Mouse (Mus musculus) gastrocnemius, adult 18-20 months (tissue): Measurements from ENCODE around the gene Cpe. TPM values are rescaled to one million over a fixed set of nuclear protein-coding genes. Genes with fewer than 3 reads are reported as not detected.
A peak's percentile ranks its signal among the peaks of the same experiment; 100 is the strongest.

Source experiments
- DNase-seq: peaks from one replicate; pipeline ENCODE4 v3.0.0; 2021; ENCODE audit warnings: low spot score
- total RNA-seq, 2 experiments: library from RNA; stranded (reverse); gene quantifications; 2 replicates each; pipeline ENCODE4 v1.2.3; 2021

Gene Cpe
- total RNA-seq, 2 experiments from 2014 or later = 215 to 272 TPM

DNA sequence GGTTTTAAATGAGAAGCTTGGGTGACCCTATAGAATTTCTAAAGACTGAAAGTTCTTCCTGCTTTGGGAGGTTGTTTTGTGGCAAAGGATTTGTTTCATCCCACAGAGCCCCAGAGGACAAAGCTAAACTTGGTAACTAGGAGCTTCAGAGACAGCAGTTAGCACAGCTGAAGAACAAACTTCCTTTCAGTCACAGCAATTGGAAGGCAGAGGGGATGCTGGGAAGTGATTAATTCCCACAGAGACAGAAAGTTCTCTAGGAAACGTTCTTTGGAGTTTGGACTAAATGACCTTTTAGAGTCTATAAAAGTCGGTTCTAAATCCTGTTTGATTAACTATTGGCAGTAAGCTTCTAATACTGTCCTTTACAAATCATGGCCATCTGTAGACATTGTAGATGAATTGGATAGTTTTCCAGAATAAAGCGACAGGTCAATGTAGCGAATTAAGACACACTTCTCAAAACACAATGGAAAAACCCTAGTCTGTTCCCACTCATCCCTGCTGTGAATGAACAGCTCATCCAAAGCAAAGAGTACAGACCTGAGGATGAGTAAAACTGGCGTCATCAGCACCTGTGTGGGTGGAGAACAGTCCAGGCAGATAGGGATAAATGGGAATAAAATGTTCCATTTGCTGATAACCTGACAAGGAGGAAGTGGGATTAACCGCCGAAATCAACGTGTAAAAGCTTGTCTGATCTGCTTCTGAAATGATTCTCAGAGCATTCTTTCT is 58.6 kb downstream of the Cpe start:
- DNase-seq = no peak

DNA sequence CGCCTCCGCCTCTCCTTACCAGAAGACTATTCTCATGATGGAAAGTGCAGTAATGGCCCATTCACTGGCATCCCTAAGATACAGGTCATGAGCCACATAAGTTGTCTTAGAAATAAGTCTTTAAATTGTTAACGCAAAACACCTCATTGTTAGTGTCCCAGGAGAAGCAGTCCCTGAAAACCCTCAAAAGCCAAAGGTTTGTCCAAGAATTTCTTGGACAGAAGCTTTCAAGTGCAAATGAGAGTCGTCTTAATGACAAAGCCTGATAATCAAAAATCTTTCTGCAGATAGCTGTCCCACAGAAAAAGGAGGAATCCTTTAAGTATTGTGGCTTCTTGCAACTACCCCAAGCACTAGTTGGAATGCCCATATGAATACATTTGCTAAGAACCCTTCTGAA is 60.7 kb downstream of the Cpe start:
- no peak for DNase-seq

DNA sequence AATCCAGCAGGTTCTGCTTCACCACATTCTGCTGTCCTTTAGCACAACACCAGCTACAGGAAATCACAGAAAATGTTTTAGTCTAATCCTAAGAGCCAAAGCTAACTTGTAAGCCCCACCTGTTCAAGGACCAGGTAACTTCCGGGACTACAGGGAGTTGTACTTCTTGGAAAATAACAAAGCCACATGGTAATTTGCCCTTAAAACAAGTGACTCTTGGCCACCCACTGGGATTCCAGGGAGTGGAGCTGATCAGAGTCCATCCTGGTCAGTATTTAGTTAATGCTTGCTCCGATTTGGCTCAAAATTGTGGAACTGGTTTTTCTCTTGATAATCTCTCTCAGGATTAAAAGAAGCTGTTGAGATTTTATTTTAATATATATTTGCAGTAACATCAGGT is 61.1 kb downstream of the Cpe start:
- DNase-seq = no peak

DNA sequence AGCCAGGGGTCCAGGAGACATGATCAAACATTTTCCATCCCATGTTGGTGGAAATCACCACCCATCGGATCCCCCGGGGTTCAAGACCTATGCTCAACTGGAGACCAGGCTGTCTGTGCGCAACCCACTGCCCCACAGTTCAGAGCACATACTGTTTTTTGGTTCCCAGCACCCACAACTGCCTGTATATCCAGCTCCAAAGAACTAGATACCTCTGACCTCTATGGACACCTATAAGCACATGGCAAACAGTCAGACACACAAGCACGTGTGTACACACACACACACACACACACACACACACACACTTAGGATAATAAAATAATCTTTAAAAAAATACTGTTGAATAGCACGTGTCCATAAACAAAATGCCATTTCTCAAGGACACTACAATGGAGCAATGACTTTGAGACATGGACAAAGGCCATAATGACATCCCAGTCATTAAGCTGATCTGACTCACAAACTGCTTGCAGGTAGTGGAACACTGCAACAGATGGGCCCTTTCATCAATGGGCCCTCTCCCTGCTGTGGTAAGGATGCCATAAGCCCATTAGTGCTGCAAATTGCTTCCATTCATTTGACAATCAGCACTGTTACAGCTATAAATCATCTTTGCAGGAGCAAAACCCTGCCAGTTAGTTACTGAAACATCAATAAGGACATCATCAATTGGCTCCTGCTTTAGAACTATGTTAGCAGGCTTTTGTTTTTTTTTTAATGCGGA is 63.7 kb downstream of the Cpe start:
- DNase-seq = no peak

DNA sequence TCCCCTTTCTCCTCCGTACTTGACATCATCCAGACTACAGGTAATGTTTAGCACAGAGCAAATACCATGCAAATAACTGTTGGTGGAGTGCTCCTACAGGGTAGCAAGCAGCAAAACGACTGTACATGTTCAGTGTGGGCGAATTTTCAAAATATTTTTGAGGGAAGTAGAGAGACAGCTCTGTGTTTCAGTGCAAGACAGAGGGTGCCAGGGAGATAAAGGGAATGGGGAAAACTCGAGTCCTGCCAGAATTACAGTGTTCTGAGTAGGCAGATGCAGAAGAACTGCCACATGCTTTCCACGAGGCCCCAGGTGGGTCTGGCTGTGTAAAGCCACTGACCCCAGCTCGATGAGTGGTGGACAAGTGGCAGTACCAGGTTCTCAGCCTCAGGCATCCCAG is 64.8 kb downstream of the Cpe start:
- no peak for DNase-seq

DNA sequence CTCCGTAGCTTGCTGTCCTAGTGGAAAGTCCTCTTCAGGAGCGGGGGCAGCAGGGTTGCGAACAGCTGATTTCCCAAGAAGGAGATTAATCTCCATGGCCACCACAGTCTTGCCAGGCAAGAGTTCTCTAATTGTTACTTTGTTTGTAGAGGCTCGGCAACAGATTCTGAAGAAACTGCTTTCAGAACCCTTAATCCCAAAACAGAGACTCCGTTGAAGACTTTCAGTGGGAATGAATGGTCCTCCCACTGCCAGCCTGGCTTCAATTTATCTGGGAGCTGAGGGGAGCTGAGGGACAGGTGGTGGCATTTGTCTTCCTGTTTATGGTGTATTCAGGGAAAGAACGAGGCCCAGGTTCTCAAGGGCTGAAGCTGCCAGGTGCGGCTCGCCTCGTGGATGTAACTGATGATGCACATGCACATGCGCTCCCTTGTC is 68.2 kb downstream of the Cpe start:
- DNase-seq = no peak

DNA sequence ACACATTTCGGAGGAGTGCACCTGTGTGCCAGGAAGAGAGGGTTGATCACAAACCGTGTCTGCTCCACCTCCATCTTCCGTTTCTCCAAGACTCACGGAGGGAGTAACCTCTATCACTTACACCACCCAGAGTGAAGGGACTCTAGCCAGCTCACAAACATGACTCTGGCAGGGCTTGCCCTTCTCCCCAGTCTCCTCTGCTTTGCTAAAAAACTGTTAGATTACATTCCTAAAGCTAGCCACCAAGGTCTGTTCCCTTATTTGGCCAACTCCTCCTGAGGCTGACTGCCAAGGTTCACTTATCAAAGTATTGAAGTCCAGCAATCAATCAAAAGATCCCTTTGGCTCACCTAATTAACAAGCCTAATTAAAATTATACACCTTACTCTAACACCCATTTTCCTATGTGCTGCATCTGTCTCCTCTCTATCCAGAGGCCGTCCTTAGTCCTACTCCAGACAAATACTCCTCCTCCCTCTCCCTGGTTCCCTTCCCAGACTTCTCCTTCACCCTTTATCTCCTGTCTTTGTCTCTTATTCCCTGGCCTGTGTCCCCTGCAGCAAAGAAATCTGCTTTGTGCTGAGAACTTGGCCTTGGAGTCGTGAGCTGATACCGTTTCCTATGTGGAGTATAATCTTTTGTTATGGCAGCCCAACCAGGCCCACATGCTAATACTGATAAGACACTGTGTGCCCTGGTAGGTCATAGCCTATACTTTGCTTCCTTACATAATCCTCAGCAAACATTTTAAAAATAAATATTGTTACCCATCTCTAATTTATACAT is 72.3 kb downstream of the Cpe start:
- DNase-seq = no peak

DNA sequence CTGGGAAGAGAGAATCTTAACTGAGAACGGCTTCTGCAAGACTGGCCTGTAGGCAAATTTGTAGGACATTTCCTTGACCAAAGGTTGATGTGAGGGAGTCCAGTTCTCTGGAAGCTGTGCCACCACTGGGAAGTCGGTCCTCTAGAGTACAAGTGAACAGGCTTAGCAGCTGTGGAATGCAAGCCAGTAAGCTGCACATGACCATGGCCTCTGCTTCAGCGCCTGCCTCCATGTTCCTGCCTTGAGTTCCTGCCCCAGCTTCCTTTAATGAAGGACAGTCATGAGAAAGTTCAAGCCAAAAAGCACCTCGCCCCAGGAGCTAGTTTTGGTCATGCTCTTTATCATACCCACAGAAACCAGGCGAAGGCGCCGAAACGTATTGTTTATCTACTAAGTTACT is 73.2 kb downstream of the Cpe start:
- DNase-seq = no peak

DNA sequence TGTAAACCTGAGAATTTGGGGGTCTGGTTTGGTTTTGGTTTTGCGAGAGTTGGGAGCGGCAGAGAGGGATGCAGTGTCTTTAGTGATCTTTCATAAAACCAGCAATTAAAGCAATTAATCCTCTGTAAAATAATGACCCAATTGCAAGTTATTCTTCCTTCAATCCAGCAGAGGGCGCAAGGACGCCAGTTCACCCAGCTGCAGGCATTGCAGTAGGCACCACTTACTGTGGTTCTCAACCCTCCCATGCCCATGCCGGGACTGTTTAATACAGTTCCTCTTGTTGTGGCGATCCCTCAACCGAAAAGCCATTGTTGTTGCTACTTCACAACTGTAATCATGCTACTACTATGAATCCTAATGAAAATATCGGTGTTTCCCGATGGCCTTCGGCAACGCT is 74.2 kb downstream of the Cpe start:
- DNase-seq = peak; percentile 47

DNA sequence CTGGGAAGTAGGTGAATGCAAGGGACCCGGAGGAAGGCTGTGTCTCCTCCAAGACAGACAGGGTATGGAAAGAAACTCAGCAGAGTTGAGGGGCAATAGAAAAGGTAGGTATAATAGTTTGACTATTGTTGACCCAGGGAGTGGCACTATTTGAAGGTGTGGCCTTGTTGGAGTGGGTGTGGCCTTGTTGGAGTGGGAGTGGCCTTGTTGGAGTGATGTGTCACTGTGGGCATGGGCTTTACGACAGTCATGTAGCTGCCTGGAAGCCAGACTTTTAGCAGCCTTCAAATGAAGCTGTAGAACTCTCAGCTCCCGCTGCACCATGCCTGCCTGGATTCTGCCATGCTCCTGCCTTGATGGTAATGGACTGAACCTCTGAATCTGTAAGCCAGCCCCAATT is 76.3 kb downstream of the Cpe start:
- DNase-seq = no peak

DNA sequence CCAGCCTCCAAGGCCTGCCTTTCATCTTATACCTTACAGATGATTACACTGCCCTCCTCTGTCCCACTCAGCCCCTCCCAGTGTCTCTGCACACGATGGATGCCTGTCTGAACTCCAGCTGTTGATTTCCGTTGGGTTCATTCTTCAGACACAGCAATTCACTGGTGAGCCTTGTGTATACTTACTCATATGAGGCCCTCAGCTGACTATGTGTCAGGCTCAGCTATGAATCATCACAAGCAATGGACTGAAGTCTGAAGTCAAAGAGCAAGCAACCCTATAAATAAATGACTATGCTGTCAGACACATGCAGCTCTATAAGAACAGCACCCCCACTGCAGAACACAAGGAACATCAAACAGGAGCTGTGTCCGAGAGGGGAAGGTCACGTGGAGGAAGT is 77.4 kb downstream of the Cpe start:
- DNase-seq = no peak

DNA sequence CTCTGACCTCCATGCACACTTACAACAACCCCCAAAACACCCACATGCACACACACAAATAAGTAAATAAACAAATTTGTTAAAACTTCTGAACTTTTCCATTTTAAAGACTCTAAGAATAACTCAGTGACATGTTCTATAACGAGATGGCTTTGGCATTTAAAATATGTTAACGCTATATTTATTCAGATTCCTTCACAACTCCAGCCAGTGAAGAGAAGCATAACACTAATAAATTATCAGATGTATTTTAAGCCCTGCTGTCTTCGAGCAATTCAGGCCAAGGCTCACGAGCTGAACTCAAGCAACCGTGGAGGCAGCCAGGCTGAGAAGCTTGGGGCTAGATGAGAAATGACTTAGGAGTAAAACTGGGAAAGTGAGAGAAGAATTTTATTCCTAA is 79.2 kb downstream of the Cpe start:
- peak; percentile 10 for DNase-seq

DNA sequence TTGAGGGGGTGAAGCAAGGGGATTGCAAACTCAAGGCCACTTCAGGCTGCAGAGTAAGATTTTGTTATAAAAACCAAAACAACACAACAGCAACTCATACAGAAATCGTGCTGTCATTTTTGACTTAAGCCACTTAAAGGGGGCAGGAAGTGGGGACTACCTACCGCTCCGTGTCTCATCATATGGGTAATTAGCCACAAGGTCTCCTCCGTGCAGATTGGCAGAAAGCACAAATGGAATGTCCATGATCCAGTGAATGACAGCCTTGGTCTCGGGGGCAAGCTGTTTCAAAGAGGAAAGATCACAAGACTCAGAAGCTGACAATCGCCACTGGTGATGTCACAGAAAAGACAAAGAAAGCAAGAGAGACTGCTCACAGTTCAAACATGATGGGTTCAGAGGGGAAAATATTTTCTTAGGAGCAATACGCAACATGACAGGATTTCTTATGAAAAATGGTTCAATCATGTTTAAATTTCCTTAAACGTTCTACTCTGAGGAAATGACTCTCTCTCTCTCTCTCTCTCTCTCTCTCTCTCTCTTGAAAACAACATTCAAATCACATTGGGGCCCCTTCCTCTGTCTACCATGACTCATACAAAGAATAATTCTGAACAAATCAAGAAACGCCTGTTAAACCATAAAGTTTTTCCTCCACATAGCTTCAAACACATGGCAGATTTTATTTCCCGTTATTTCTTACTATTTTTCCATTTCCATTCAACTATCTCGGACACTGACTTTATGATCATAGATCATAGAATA is 81.5 kb downstream of the Cpe start:
- no peak for DNase-seq

DNA sequence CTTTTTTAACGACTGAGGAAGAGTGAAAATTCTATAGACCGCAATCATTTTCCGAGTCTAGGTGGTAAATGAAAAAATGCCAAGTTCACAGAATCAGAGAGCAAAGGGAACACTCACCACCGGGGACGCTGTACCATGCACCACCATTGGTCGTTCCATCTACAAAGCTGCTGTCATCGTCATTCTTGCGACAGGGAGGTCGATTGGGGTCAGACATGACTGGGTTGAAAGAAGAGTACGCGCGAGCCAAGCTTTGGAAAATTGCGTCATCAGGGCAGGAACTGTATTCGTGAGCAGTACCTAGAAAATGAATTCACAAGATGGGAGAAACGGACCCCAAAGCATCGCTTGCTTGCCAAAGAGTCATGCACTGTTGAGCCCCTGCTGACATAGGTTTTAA is 83.9 kb downstream of the Cpe start:
- no peak for DNase-seq

DNA sequence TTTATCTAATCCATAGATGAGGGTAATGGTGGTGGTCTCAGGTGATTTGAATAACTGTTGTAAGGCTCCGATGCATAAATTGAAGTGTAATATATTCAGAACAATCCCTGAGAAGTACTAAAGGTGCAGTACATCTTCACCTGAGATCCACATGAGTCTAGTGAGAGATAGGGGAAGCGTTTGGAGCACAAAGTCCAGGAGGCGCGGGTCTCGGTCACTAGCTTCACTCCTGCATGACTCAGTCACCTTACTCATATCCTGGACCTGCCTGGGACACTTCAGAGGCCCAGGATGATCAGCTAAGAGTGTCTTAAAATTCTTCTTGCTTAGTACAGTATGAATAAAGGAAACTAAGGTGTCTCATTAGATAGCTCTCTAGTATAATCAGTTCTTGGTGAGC is 86.8 kb downstream of the Cpe start:
- no peak for DNase-seq

DNA sequence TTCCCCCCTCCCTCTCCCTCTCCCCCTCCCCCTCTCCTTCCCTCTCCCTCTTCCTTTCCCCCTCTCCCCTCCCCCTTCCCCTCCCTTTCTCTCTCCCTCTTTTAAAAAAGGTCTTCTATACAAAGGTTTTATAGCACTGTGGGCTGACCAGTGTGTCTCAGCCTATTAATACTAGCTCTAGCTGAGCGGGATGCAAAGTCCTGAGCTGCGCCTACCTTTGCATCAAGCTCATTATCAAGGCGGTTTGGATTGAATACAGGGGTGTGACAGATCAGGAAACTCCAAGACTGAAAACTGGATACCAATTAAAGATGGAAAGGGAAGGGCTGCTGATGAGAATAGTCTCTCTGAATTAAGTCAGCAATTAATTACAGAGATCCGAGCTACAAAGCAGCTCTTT is 94.6 kb downstream of the Cpe start:
- no peak for DNase-seq

DNA sequence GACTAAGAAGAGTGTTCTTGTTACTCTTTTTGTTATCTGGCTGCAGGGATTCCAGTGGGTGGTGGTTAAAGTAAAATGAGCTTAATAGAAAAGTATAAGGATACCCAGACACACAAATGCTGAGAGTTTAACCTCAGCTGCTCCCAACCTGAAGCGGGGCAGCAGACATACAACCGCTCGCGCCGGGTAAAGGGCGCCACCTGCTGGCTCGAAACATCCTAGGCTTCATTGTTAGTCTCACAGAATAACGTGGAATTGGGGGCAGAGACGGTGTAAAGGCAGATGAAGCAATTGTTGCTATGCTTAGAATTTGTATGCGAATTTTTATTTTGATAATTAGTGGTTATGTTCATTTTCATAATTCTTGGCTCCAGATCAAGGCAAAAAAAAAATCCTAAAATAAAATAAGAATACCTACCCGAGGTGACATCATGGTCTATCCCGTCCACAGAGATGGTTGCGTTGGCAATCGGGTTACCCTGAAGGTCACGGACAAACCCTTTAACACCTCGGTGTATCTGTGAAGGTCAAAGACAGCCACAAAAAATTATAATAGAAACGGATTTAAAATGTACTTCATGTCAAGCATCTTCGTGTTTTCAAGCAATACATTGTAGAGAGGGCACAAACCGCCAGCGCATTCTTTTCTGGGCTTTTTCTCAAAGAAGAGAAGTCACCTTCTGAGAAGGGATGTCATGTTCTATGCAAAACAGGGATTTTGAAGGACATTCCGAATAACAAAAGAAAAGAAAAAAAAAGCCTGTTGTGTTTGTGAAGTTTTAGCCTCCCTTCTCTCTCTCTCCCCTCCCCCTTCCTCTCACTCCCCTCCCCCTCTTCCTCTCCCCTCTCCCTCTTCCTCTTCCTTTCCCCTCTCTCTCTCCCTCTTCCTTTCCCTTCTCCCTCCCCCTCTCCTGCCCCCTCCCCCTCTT is 95.5 kb downstream of the Cpe start:
- peak; percentile 67 for DNase-seq

DNA sequence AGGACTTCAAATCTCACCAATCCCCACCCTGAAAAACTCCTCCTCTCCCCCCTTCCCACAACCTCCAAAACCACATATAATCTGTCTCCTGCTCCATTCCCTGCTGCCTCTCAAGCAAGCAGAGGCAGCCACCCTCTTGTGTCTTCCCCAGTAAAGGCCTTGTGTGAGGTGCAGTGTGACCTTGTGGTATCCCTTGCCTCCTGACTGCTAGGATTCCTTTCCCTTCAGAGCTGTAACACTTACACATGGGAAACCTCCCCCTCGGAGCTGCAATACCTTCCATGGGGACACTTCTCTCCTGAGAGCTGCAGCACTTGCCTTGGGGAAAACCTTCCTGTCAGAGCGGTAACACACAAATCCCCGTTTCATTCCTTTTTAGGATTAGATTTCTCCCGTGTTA is 96.5 kb downstream of the Cpe start:
- DNase-seq = no peak

DNA sequence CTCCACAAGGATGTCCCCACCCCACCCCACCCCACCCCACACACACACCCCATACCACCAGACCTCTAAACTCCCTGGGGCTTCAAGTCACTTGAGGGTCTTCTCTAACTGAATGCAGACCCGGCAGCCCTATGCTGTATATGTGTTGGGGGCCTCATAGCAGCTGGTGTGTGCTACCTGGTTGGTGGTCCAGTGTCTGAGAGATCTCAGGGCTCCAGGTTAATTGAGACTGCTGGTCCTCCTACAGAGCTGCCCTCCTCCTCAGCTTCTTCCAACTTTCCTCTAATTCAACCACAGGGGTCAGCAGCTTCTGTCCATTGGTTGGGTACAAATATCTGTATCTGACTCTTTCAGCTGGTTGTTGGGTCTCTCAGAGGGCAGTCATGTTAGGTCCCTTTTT is 102.4 kb downstream of the Cpe start:
- DNase-seq = no peak

DNA sequence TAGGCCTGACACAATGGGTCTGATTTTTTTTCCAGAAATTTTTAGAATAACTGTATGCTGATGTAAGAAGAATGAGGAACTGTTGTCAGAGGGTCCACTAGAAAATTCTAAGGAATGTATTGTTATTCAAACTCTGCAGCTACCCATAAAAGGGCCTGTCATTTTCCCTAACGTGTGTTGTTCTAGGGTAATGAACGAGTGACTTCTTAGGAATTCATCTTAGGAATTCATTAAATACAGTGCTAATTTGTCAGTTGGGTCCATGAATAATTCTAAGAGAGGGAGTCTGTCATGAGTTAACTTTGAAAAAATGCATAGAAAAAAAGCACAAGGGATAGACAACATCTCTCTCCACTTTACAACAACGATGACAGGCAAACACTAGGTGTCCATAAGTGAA is 110.0 kb downstream of the Cpe start:
- DNase-seq = no peak

DNA sequence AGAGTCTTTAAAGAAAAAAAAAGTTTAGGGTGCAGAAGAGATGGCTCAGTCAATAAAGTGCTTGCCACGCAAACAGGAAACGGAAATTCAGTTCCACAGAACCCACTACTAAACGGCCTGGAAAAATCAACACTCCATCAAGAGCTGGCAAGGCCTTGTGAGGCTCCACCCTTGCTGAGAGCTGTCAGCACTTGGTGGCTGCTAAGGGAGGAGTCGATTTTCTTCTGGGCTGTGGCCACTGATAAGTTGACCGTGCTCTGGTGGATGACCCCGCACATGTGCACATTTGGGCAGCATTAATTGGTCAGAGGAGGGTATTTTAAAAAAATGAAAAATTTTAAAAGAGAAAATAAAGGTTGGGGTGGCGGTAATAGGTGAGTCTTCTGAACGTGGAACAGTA is 114.6 kb downstream of the Cpe start:
- DNase-seq = no peak
